Comparison of ENCODE assay signal across 24 mouse cellular contexts in the genomic region with DNA sequence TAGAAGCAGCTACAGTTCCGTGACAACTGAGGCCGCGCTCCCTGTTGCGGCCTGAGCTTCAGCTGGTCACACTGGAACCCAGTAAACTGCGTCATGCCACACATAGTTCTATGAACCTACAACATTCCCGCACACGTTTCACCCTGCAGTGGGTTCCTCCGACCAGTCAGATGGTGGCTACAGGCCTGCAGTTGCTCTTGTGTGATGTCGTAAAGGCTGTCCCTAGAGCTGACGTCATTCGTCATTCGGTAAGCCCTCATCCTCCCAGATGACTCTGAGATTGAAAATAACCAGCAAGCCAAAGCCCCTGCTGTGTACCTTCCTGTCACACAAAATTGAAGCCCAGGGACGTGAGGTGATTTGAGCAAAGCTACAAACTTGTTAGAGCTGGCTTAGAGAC.
DNase-seq lines count a peak whose midpoint lies in the region; ATAC-seq and TF ChIP-seq lines count a peak whose summit lies in the region.
"Had no signal": no experiment of that assay in that cellular context is flagged by ENCODE, and none has a peak within 500 bp of the region (broad histone marks: within the 10 kb centered on the region; RNA-seq: fewer than 3 reads in every experiment).

No protein-coding gene starts in this region.

- H3K4me2 ChIP-seq in heart, postnatal 0 days (ENCODE audit: low read depth, low read length): no peak overlapping the region
- H3K4me2 ChIP-seq: neural tube, embryonic 15.5 days; stomach, embryonic 15.5 days had no signal

- H3K27me3 ChIP-seq in heart, postnatal 0 days (ENCODE audit: control insufficient read depth, insufficient read depth, low read length): no peaks in the 10 kb centered on the region
- H3K27me3 ChIP-seq in thymus, adult 2 months (ENCODE audit: control insufficient read depth, insufficient read depth, low read length): no peaks in the 10 kb centered on the region
- H3K27me3 ChIP-seq: neural tube, embryonic 15.5 days; stomach, embryonic 15.5 days had no signal

- no peak overlapping the region for H3K9ac ChIP-seq in heart, postnatal 0 days (replicated peaks; ENCODE audit: low read depth, low read length)
- H3K9ac ChIP-seq: forebrain, postnatal 0 days; liver, postnatal 0 days; neural tube, embryonic 15.5 days; stomach, embryonic 15.5 days had no signal

- peak; percentile 2 for DNase-seq in gastrocnemius, postnatal 10 days
- DNase-seq in gastrocnemius, postnatal 14 days: no peak
- DNase-seq in heart, postnatal 0 days (ENCODE audit: low spot score): no peak
- no peak for DNase-seq in heart, adult 9 months (ENCODE audit: low spot score in 2 of 2)
- DNase-seq in thymus, adult 2 months: no peak
- no peak for DNase-seq in thymus, postnatal 25 days
- DNase-seq: adrenal gland, postnatal 14 days; cerebellum, adult 11-12 months; cerebellum, postnatal 25 days; forebrain, postnatal 0 days; kidney, postnatal 14 days; layer of hippocampus, postnatal 36 days; liver, postnatal 0 days; lung, postnatal 4 days; right cerebral cortex, postnatal 14 days had no signal

- no peaks in the 10 kb centered on the region for H3K9me3 ChIP-seq in heart, postnatal 0 days (replicated peaks; ENCODE audit: control insufficient read depth, low read length)
- H3K9me3 ChIP-seq: forebrain, embryonic 10.5 days; G1E; neural tube, embryonic 15.5 days; stomach, embryonic 15.5 days had no signal

- H3K4me1 ChIP-seq in heart, postnatal 0 days (ENCODE audit: control insufficient read depth, insufficient read depth): 0 out of 2 replicates have a peak, but pooled peaks cover 18% of the 10 kb centered on the region
- H3K4me1 ChIP-seq in thymus, adult 2 months (replicated peaks; ENCODE audit: control insufficient read depth, insufficient read depth, low read length): peaks cover 72% of the 10 kb centered on the region
- H3K4me1 ChIP-seq: forebrain, embryonic 10.5 days; stomach, embryonic 15.5 days had no signal

- no peak for TF ChIP-seq EP300 in heart, postnatal 0 days (IDR thresholded peaks at IDR 0.05; ENCODE audit: low read depth)

- no peak for TF ChIP-seq POLR2A in thymus, adult 2 months (IDR thresholded peaks at IDR 0.05; ENCODE audit: control insufficient read depth, extremely low read depth, insufficient read depth, low read length, poor library complexity)

- 55% methylated on average over 13 of the region's 13 CpGs for WGBS in heart, postnatal 0 days
- 93% methylated on average over 13 of the region's 13 CpGs for WGBS in thymus, adult 2 months

- no peaks in the 10 kb centered on the region for H3K36me3 ChIP-seq in heart, postnatal 0 days (replicated peaks; ENCODE audit: control insufficient read depth, insufficient read depth, low read length)
- H3K36me3 ChIP-seq in thymus, adult 2 months (ENCODE audit: control insufficient read depth, insufficient read depth, low read length): no peaks in the 10 kb centered on the region
- H3K36me3 ChIP-seq: forebrain, embryonic 10.5 days; G1E; neural tube, embryonic 15.5 days; stomach, embryonic 15.5 days had no signal

- intact Hi-C loops in gastrocnemius, postnatal 14 days (cut with DNase I; ENCODE audit: low total_unique reads): no loop called here

- H3K27ac ChIP-seq in heart, postnatal 0 days (ENCODE audit: low read depth): peak overlapping the region; percentile 39
- H3K27ac ChIP-seq in thymus, adult 2 months (ENCODE audit: control insufficient read depth, insufficient read depth, low read length): peak overlapping the region; percentile 47
- H3K27ac ChIP-seq: forebrain, embryonic 10.5 days; hindbrain, postnatal 0 days; layer of hippocampus, adult 2 months; neural tube, embryonic 15.5 days; stomach, embryonic 15.5 days had no signal

- ATAC-seq in heart, postnatal 0 days (ENCODE audit: insufficient read depth, low read depth): no peak
- ATAC-seq in granulocyte monocyte progenitor cell, adult 5-6 weeks (replicated peaks; ENCODE audit: poor library complexity, severe bottlenecking): no peak
- ATAC-seq: forebrain, postnatal 0 days; hindbrain, postnatal 0 days; intestine, postnatal 0 days; liver, postnatal 0 days; midbrain, embryonic 16.5 days had no signal

- TF ChIP-seq CTCF in heart, postnatal 0 days (IDR thresholded peaks at IDR 0.05; ENCODE audit: low read depth): no peak
- TF ChIP-seq CTCF in thymus, adult 2 months (IDR thresholded peaks at IDR 0.05; ENCODE audit: borderline replicate concordance, control insufficient read depth, extremely low read depth, insufficient read depth, low read length, poor library complexity): no peak

- H3K4me3 ChIP-seq in heart, postnatal 0 days (ENCODE audit: low read depth, low read length): no peak overlapping the region
- no peak overlapping the region for H3K4me3 ChIP-seq in thymus, adult 2 months (ENCODE audit: control insufficient read depth, insufficient read depth, low read length)
- H3K4me3 ChIP-seq: forebrain, embryonic 10.5 days; layer of hippocampus, adult 2 months; neural tube, embryonic 15.5 days; stomach, embryonic 15.5 days had no signal
